Mouse (Mus musculus) ES-Bruce4 (cell line): ENCODE measurements around the gene Mbnl1.

ENCODE experiments used
- CTCF ChIP-seq: IDR thresholded peaks from one replicate; pipeline ENCODE4 v1.8.1; 2011; ENCODE audit warnings: low read depth, low read length
- EP300 ChIP-seq: IDR thresholded peaks from 2 replicates; pipeline ENCODE4 v1.6.1; 2011; ENCODE audit warnings: low read depth, low read length; ENCODE audit not compliant: insufficient read depth
- POLR2A ChIP-seq: IDR thresholded peaks from one replicate; pipeline ENCODE4 v1.8.1; 2011; ENCODE audit warnings: low read length; ENCODE audit not compliant: insufficient read depth

DNA sequence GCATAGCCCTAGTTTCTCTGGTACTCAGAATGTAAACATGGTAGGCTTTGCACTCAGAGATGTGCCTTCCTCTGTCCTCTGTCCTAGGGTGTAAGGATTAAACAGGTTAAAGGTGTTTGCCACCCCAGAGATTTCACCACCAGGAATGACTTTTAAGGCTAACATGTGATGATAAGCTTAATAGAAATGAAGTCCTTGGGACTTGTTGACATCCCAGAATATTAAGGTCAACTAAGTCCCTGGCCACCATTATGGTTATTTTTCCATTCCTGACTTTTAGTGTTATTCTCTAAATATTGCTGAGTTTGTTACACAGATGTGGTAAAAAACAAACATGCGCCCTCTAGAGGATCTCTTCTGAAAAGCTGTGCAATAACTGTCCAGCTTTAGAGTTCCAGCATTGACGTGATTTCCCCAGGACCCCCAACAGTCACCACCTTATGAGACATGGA, 136.3 kb downstream of the Mbnl1 start:
- no peak for TF ChIP-seq CTCF
- TF ChIP-seq EP300, result no peak
- TF ChIP-seq POLR2A, result no peak
